Mouse (Mus musculus): ENCODE measurements at regions not wholly inside any gene's neighbourhood (a gene's known extent, or its start where the extent isn't known, plus 50 kb on each side); places are given as distances from the start of the nearest gene placed in this dataset.
"Not testable (repeated sequence)": the region's sequence is repeated elsewhere in the genome, so short reads cannot be mapped to it uniquely, and the experiment has no call there.

- DNase-seq: no peak
Observed at GRCm38 (mm10) chr17:82367876-82368275, 629.7 kb upstream of the Slc8a1 start.

- DNase-seq: peak; percentile 6
Observed at GRCm38 (mm10) chr17:82366001-82366400, 627.8 kb upstream of the Slc8a1 start.

- no peak for DNase-seq
Observed at GRCm38 (mm10) chr17:82348636-82349035, 610.5 kb upstream of the Slc8a1 start.

- no peak for DNase-seq
Observed at GRCm38 (mm10) chr17:82331429-82331828, 593.3 kb upstream of the Slc8a1 start.

GRCm38 (mm10) chr17:82312191-82312590, 574.0 kb upstream of the Slc8a1 start:
- no peak for DNase-seq

- DNase-seq: no peak
Observed at GRCm38 (mm10) chr17:82306347-82306746, 568.2 kb upstream of the Slc8a1 start.

GRCm38 (mm10) chr17:82277728-82278127, 539.6 kb upstream of the Slc8a1 start:
- DNase-seq: no peak

GRCm38 (mm10) chr17:82273946-82274345, 535.8 kb upstream of the Slc8a1 start:
- DNase-seq: no peak

GRCm38 (mm10) chr17:82272845-82273244, 534.7 kb upstream of the Slc8a1 start:
- DNase-seq: no peak

GRCm38 (mm10) chr17:82266842-82267241, 528.7 kb upstream of the Slc8a1 start:
- not testable (repeated sequence) for DNase-seq

- no peak for DNase-seq
Observed at GRCm38 (mm10) chr17:82252362-82252761, 514.2 kb upstream of the Slc8a1 start.

GRCm38 (mm10) chr17:82251841-82252240, 513.7 kb upstream of the Slc8a1 start:
- DNase-seq: no peak

- DNase-seq: no peak
Observed at GRCm38 (mm10) chr17:82238361-82238760, 500.2 kb upstream of the Slc8a1 start.

GRCm38 (mm10) chr17:82237456-82237855, 499.3 kb upstream of the Slc8a1 start:
- DNase-seq: no peak

GRCm38 (mm10) chr17:82215728-82216623, 477.8 kb upstream of the Slc8a1 start:
- no peak for DNase-seq

GRCm38 (mm10) chr17:82199981-82200380, 461.8 kb upstream of the Slc8a1 start:
- DNase-seq: no peak

- no peak for DNase-seq
Observed at GRCm38 (mm10) chr17:82199031-82199642, 461.0 kb upstream of the Slc8a1 start.

- no peak for DNase-seq
Observed at GRCm38 (mm10) chr17:82184261-82184660, 446.1 kb upstream of the Slc8a1 start.

GRCm38 (mm10) chr17:82171216-82171615, 433.0 kb upstream of the Slc8a1 start:
- DNase-seq: no peak

- DNase-seq: no peak
Observed at GRCm38 (mm10) chr17:82153446-82153845, 415.3 kb upstream of the Slc8a1 start.

- DNase-seq: no peak
Observed at GRCm38 (mm10) chr17:82134843-82135242, 396.7 kb upstream of the Slc8a1 start.

- DNase-seq: no peak
Observed at GRCm38 (mm10) chr17:82132941-82133340, 394.8 kb upstream of the Slc8a1 start.

- no peak for DNase-seq
Observed at GRCm38 (mm10) chr17:82087141-82087540, 349.0 kb upstream of the Slc8a1 start.

GRCm38 (mm10) chr17:82080301-82080700, 342.1 kb upstream of the Slc8a1 start:
- no peak for DNase-seq
